Mouse (Mus musculus): ENCODE measurements around the gene Sgip1. TPM values are rescaled to one million over a fixed set of nuclear protein-coding genes. Genes with fewer than 3 reads are reported as not detected.

Gene Sgip1
- polyA plus RNA-seq, 3 experiments from 2014 or later: 1.2 to 1.9 TPM; not detected in 1

DNA sequence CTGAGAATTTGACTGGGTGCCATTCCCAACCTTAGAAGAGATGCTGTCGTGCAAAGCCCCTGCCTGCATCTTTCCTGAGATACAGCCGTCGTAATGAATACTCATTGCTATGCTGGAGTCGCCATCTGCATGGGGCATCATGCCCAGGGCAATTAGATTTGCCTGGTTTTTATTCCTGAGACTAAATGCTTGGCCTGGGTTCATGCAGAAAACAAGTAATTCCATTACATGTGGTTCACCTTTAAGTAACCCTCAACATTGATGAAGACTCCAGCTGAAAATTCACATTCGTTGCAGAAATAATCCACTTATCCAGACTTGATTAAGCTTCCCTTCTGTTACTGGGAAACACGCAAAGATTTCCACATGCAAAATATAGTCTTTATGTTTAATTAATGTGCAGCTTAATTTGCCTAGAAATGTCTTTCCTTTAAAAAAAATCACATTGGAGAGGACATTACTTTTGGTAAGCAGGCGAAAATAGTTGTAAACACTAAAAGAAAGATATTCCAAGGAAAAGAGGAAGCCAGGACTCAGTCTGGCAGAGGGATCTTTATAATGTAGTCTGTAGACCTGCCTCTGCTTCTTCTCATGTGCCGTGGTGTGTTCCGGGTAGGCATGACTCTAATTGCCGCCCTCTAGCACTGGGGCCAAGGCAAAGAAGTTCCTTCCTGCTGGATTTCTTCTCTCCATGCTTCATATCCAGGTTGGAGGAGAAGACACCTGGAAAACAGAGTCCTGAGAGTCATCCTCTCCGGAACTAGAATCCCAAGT is 100.0 kb downstream of the Sgip1 start:
- ATAC-seq: no peak

- ATAC-seq: no peak
Measured at GRCm38 (mm10) chr4:102850498-102850897, 109.4 kb downstream of the Sgip1 start.

- no peak for ATAC-seq
Measured at GRCm38 (mm10) chr4:102851161-102851560, 110.1 kb downstream of the Sgip1 start.

DNA sequence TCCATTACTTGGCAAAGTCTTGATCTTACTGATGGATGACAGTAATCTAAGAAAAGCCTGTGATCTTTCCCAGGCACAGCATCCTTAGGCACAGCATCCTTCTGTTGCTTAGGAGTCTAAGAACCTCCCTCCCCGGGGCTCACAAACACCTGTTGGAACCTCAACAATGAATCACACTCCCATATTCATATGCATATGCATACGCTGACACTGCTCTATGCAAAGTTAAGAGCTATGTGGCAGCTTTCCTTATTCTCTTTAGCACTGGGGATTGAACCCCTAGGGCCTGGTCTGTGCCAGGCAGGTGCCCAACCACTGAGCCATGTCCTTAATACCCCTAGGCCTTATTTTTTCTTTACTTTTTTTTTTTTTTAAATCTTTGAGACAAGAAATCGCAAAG is 111.2 kb downstream of the Sgip1 start:
- ATAC-seq: no peak

DNA sequence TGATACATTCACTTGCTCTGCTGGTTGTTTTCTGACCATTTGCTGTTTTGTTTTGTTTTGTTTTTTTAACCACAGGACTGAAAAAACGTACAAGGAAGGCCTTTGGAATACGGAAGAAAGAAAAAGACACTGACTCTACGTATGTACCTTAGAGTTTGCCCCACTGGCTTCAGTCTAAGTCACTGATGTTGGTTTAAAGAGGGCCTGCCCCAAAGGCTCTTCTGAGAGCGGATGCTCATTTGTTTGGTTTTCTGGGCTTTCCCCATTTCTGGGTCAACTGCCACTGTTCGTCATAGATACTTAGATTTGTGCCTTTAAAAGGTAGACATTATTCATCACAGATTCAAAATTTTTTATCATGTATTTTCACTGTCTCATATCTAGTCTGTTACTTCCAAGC is 111.7 kb downstream of the Sgip1 start:
- ATAC-seq: peak; percentile 48

GRCm38 (mm10) chr4:102853330-102854022 is 112.4 kb downstream of the Sgip1 start:
- no peak for ATAC-seq

GRCm38 (mm10) chr4:102854928-102855892 is 114.1 kb downstream of the Sgip1 start:
- no peak for ATAC-seq

GRCm38 (mm10) chr4:102856086-102856485 is 115.0 kb downstream of the Sgip1 start:
- ATAC-seq: no peak

DNA sequence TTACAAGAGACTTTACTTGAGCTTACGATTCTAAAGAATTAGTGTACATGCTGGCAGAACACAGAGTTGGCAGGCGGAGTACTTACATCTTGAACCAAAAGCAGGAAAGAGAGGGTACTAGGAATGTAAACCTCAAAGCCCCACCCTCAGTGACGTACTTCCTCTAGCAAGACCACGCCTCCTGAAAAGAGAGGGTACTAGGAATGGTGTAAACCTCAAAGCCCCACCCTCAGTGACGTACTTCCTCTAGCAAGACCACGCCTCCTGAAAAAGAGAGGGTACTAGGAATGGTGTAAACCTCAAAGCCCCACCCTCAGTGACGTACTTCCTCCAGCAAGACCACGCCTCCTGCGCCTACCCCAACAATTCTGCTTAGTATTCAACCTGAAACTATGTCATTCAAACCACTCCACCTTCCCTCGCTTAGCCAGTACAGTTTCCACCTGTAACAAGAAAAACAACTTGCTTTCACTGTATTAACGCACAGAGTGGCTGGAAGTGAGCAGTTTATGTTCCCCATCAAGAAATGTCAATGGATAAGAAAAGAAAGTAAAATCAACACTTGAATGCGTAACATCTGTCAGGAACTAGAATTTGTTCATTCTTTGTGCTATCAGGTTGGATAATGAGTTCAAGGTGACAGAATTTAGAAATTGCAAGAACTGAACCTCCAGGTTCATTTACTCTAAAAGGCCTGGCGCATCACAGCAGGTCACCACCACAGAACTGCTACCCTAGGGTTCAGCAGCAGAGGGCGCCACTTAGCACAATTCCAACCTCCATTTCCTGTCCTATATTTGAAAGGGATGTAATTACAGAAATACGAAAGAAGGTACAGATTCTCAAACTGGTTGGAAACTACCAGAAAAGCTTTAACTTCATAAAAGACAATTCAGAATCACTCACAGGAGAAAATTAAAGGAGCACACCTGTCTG is 118.4 kb downstream of the Sgip1 start:
- peak; percentile 46 for ATAC-seq

- no peak for ATAC-seq
Measured at GRCm38 (mm10) chr4:102862751-102863710, 121.9 kb downstream of the Sgip1 start.

- no peak for ATAC-seq
Measured at GRCm38 (mm10) chr4:102866531-102866930, 125.4 kb downstream of the Sgip1 start.

- ATAC-seq: no peak
Measured at GRCm38 (mm10) chr4:102871274-102871673, 130.2 kb downstream of the Sgip1 start.

- no peak for ATAC-seq
Measured at GRCm38 (mm10) chr4:102883142-102883541, 142.0 kb downstream of the Sgip1 start.

DNA sequence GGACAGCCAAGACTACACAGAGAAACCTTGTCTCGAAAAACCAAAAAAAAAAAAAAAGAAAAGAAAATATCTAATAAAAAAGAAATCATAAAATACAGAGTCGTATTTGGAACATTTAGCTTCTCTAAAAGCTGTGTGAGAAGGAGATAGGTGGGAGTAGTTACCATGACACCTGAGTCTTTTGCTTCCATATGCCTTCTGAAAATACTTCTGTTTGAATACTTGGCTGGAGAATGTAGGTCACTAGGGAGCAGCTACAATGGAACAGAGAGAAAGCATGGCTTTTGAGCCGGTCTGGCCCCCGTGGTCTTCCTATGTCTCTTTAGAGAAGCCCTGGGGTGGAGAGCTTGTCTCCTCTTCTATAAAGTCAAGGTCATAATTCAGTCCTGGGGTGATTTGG is 143.1 kb downstream of the Sgip1 start:
- ATAC-seq: no peak

DNA sequence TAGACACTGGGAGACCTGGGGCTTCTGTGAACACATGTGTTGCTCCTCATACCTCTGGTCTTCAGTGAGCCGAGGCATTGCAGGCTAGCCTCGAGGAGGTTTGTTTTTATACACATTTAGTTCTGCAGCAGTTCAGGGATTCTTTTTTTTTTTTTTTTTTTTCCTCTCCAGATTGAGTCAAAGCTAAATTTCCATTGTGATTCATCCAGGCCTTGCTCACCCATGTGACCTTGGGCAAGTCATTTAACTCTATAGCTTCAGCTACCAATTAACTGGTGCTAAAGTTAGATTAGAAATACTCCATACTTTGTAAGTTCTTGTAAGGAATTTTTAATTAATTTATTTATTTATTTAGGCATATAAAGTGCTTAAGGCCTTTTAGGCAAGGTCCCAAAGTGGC is 145.4 kb downstream of the Sgip1 start:
- ATAC-seq: no peak

DNA sequence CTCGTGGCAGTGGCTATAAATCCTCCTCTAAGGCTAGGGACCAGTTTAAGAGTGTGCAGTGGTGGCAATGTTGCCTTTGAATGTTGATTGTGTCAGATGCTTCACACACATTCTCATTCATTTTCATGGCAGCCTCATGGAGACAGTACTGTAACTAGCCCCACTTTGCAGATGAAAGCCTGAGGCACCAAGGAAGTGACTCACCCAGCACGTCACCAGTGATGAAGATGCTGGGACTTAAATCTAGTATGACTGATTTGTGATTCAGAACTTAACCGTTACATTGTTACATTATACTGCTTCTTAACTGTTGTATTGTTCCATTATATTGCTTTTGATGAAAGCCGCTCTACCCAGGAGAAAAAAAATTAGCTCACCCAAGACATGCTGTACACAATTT is 145.8 kb downstream of the Sgip1 start:
- ATAC-seq: peak; percentile 58

DNA sequence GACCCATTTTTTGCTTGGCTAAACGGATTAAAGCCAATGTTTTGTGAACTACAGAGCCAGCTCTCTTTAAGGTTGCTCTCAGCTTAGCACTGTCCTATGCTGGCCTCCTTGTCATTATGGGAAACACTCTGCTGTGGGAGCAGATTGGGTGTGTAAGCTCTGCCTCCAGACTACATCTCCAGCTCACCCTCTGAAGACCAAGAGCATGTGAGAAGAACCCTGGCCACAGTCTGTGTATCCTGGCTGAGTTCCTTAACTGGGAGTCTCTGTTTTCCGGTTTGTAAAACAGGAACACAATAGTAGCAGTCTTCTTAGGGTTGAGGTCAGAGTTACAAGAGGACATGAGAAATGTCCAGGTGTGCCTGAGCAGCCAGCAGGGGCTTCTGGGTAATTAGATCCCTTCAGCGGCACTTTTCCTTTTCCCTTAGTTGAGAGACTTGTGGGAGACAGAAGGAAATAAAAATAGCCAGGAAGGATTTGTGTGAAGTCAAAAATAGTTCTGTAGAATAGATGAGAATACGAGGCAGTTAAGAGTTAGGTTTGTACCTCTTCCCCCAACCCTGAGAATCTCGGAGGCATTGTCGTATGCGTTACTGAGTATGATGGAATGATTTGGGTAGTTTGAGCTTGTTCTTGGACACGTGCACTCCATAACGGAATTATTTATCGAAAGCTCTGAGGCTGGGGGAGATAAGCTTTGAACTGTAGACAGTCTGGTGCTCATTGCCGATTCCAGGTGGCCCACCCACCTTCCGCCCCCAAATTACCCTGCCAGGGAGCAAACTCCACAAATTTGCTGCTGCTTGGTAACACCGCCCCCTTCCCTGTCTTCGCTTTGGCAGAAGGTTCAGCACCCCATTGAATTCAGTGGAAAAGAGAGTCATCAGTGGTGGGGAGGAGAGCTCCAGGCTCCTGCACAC is 146.9 kb downstream of the Sgip1 start:
- ATAC-seq: no peak

- no peak for ATAC-seq
Measured at GRCm38 (mm10) chr4:102895866-102896265, 154.8 kb downstream of the Sgip1 start.

- ATAC-seq: no peak
Measured at GRCm38 (mm10) chr4:102898987-102899386, 157.9 kb downstream of the Sgip1 start.
